Mouse (Mus musculus) kidney, adult 18-20 months (tissue): Measurements from ENCODE around the gene Kcne1.
A peak's percentile ranks its signal among the peaks of the same experiment; 100 is the strongest.

ENCODE experiments used
- DNase-seq: peaks from one replicate; pipeline ENCODE4 v3.0.0; 2021

Kcne1 gene

GRCm38 (mm10) chr16:92302506-92302905 lies 56.8 kb downstream of the Kcne1 start:
- no peak for DNase-seq

GRCm38 (mm10) chr16:92301989-92302388 lies 57.3 kb downstream of the Kcne1 start:
- DNase-seq: no peak

GRCm38 (mm10) chr16:92301412-92301806 lies 57.9 kb downstream of the Kcne1 start:
- no peak for DNase-seq

- DNase-seq: peak; percentile 95
These were observed 58.4 kb downstream of the Kcne1 start, which contains the start of gene Smim11 for GRCm38 (mm10) chr16:92300649-92301411. Gene Smim11, plus strand, starts transcription at chr16:92301286.
